Mouse (Mus musculus) embryonic fibroblast, embryonic 13.5 days (primary cell): Measurements from ENCODE around the gene Eif3i.

Experiments used
- CTCF ChIP-seq: IDR thresholded peaks from 2 replicates; pipeline ENCODE4 v1.5.1; 2011; ENCODE audit warnings: mild to moderate bottlenecking, control low read depth, low read length, moderate library complexity, borderline replicate concordance; ENCODE audit not compliant: insufficient read depth
- POLR2A ChIP-seq: IDR thresholded peaks from 2 replicates; pipeline ENCODE4 v1.6.1; 2011; ENCODE audit warnings: low read depth, mild to moderate bottlenecking, control low read depth, low read length, moderate library complexity

- no peak for TF ChIP-seq CTCF
- TF ChIP-seq POLR2A: no peak
Observed at GRCm38 (mm10) chr4:129582251-129582650, 18.2 kb downstream of the Eif3i start.
